Mouse (Mus musculus) thymus, postnatal 25 days (tissue): ENCODE measurements around the gene Cd3e.

Experiments used
- DNase-seq: peaks from one replicate; pipeline ENCODE4 v3.0.0; 2022

Gene Cd3e

GRCm38 (mm10) chr9:45014879-45015278 lies 5.5 kb upstream of the Cd3e start:
- DNase-seq, result peak; percentile 52

DNA sequence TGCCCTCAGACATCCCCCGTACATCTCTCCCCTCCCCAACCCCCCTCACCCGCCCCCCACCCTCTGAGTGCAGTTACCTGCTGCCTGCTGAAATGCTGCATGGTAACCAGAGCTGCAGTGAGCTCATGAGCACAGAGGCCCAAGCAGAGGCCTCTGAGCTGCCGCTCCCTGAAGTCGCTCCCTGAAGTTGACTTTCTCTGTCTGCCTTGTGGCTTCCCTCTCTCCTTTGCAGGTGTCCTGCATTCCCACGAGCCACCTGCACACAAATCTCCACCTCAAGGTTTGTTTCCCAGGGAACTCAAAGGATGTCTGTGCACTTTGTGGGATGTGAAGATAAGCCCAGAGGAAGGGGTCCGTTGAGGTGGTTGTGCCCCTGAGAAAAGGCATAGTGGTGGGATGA lies 1.9 kb upstream of the Cd3e start:
- DNase-seq, result peak; percentile 49

DNA sequence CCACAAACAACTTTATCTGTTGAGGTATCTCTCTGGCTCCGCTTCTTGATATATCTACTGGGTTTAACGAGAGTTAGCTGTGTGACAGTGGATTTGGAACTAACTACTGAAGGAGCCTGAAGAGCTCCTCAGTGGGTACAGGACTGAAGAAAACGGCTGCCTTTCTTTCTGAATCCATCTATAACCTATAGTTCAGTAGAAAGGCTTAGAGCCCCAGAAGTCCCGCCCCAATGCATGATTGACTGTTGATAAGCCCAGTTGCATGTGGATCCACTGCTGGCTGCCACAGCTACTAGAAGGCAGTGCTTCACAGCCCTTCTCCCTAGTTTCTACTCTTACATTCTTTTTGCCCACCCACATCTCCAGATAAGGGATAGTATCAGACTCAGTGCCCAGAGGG lies 1.0 kb upstream of the Cd3e start:
- DNase-seq, result peak; percentile 81

- DNase-seq, result peak; percentile 76
These were observed 1.1 kb downstream of the Cd3e start for GRCm38 (mm10) chr9:45008342-45008741.

GRCm38 (mm10) chr9:45007404-45007803 lies 2.0 kb downstream of the Cd3e start:
- peak; percentile 53 for DNase-seq

- DNase-seq, result no peak
These were observed 9.2 kb downstream of the Cd3e start for GRCm38 (mm10) chr9:45000249-45000648.

DNA sequence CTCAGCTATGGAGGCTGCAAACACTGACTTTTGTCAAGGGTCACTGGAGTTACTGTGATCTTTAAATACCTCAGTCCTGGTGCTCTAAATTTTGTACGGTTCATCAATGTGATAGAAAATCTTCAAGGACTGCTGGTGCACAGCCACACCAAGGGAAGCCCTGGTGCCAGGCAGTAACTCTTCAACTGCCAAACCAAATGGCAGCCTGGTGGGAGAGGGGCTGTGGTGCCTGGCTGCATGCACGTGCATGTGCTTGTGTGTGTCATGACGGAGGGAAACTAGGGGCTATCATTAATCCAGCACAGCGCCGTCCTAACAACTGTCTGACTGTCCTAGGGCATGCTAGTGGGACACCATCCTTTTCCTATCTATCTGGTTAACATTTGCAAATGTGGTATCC lies 9.7 kb downstream of the Cd3e start:
- no peak for DNase-seq

DNA sequence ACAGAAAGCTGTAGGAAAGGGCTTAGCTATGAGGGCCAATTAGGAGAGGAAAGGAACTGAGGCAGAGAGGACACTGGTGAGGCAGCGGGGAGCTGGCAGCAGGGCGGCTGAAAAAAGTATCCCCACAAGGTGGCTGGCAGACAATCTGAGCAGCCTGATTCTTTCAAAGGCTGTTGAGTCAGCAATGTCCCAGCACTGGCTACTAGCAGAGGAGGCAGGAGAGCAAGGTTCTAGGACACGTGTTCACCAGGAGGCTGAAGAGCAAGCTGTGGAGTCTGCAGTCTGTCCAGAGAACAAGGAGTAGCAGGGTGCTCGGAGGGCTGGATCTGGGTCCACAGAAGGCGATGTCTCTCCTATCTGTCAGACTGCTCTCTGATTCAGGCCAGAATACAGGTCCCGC lies 10.3 kb downstream of the Cd3e start:
- DNase-seq, result peak; percentile 56

- peak; percentile 60 for DNase-seq
These were observed 11.3 kb downstream of the Cd3e start for GRCm38 (mm10) chr9:44998138-44998537.

- DNase-seq, result peak; percentile 67
These were observed 12.8 kb downstream of the Cd3e start for GRCm38 (mm10) chr9:44996590-44996989.

- no peak for DNase-seq
These were observed 14.5 kb downstream of the Cd3e start for GRCm38 (mm10) chr9:44994962-44995361.

- no peak for DNase-seq
These were observed 16.2 kb downstream of the Cd3e start for GRCm38 (mm10) chr9:44993268-44993667.

GRCm38 (mm10) chr9:44992271-44992670 lies 17.2 kb downstream of the Cd3e start:
- no peak for DNase-seq

GRCm38 (mm10) chr9:44991821-44992220 lies 17.6 kb downstream of the Cd3e start:
- DNase-seq, result no peak

- DNase-seq, result peak; percentile 47
These were observed 22.5 kb downstream of the Cd3e start for GRCm38 (mm10) chr9:44986976-44987375.

DNA sequence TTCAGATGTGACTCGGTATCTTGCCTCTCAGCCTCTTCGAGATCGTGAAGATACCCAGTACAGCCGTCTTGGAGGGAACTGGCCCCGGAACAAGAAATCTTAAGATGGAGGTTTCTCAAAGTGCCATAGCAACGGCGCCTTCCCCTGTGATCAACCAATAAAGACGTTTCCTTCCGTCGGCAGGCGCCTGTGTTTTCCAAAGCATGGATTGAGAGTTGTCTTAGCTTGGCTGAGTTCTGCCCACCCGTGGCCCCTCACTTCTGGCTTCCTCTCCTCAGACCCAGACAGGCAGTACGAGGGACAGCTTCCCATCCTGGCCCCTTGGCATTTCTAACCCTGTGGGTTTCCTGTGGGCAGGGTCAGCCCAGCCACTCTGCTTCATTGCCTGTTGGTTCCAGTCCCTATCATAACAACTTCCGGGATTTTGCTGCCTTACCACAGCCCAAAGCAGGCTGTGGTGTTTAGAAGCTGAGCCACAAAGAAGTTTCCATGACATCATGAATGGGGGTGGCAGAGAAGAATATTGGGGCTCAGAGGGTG lies 23.1 kb downstream of the Cd3e start:
- peak; percentile 87 for DNase-seq

- peak; percentile 64 for DNase-seq
These were observed 23.7 kb downstream of the Cd3e start for GRCm38 (mm10) chr9:44985721-44986161.

DNA sequence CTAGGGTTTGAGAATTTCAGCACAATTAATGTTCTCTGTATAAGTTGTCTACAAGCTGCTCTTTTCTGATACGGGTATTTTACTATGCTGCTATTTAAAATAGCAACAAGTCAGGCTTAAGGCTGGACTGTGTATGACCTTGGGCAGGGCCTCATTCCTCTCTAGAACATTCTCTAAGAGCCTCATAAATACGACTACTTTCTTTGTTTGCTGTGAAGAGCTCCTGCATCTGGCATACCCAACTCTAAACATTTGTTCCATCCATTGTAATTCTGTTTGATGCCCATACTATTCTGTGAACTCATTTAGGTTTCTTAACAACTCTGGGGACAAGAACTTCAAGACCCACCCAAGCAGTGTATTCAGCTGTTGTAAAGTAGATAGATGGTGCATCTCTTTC lies 26.4 kb downstream of the Cd3e start:
- no peak for DNase-seq

GRCm38 (mm10) chr9:44982531-44982930 lies 26.9 kb downstream of the Cd3e start:
- DNase-seq, result peak; percentile 64

- no peak for DNase-seq
These were observed 27.3 kb downstream of the Cd3e start for GRCm38 (mm10) chr9:44982081-44982480.

- DNase-seq, result peak; percentile 77
These were observed 27.8 kb downstream of the Cd3e start, which contains the start of gene Cd3d for GRCm38 (mm10) chr9:44981676-44982075. Gene Cd3d, plus strand, starts transcription at chr9:44981786.

DNA sequence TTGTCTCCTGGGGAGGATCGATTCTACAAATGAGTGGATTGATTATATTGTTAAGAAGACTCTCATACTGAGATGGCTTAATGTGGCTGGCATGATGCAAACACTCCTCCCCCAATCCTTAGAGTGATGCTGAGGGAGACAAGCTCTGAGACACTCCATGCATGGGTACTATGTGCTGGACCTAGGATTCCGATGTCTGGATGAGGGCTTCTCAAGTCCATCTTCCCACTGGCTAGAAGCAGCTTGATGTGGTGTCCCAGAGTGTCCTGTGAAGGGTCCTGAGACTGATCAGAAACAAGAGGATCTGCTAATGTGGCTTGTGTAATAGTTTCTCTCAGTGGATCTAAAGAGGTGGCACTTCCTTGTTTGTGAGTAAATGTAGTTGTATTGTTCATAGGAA lies 28.3 kb downstream of the Cd3e start:
- peak; percentile 59 for DNase-seq

GRCm38 (mm10) chr9:44980242-44980641 lies 29.2 kb downstream of the Cd3e start, which contains the start of gene Cd3g:
Gene Cd3g, minus strand, starts transcription at chr9:44980431.
- DNase-seq, result peak; percentile 92

- peak; percentile 64 for DNase-seq
These were observed 29.6 kb downstream of the Cd3e start for GRCm38 (mm10) chr9:44979806-44980205.

DNA sequence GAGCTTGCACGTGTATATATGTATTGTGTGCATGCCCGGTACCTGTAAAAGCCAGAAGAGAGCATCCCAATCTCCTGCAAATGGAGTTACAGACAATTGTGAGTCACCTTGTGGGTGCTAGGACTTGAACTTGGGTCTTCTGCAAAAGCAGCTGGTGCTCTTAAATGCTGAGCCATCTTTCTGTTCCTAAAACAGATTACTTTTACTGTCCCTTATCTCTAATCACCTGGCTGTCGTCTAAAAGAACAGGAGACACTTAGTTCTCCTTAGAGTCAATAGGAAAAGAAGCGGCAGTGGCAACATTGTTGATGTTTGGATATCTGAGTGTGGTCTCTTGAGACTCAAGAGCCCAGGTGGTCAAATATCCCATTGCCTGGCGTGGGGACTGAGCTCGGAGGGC lies 31.6 kb downstream of the Cd3e start:
- DNase-seq, result no peak
